Mouse (Mus musculus) embryonic fibroblast, embryonic 13.5 days (primary cell): Measurements from ENCODE around the gene Gsg1l.

Experiments
- CTCF ChIP-seq: IDR thresholded peaks from 2 replicates; pipeline ENCODE4 v1.5.1; 2011; ENCODE audit warnings: mild to moderate bottlenecking, control low read depth, low read length, moderate library complexity, borderline replicate concordance; ENCODE audit not compliant: insufficient read depth
- POLR2A ChIP-seq: IDR thresholded peaks from 2 replicates; pipeline ENCODE4 v1.6.1; 2011; ENCODE audit warnings: low read depth, mild to moderate bottlenecking, control low read depth, low read length, moderate library complexity

DNA sequence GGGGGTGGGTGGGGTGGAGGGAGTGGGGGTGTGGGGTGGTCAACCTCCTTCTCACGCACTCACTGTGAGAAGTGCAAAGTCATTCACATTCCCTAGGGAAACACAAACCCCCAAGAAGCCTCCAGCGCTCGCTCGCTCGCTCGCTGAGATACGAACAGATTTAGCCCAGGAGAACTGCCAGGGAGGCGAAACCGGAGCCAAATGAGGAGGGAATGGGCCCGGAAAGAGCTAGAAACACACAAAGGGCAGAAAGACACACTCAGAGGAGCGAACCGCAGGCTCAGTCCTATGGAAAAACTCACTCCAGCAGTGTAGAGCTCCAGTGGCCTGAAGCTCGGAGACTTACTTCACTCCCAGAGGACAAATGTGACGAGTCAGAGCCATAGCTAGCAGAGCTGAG lies 15.4 kb downstream of the Gsg1l start:
- TF ChIP-seq POLR2A: no peak
- no peak for TF ChIP-seq CTCF
